Mouse (Mus musculus) midbrain, embryonic 14.5 days (tissue): ENCODE measurements around the gene Cryl1. TPM values are rescaled to one million over a fixed set of nuclear protein-coding genes. Genes with fewer than 3 reads are reported as not detected.

Experiments
- ATAC-seq: fragments of 200-750 bp; cut with Nextera tagmentation; 2 replicates; pipeline ENCODE4 v1.8.0; 2017; ENCODE audit warnings: moderate number of reproducible peaks, moderate library complexity; ENCODE audit not compliant: low FRiP score, low TSS enrichment
- DNase-seq: peaks from one replicate; pipeline ENCODE4 v3.0.0-alpha.2; 2015
- H3K27ac ChIP-seq: fragments of 300-500 bp; sonication (generic); replicated peaks from 2 replicates; pipeline ENCODE4 v1.5.1; 2014; ENCODE audit warnings: mild to moderate bottlenecking, low read depth, low read length, moderate library complexity
- H3K27me3 ChIP-seq: fragments of 300-500 bp; sonication (generic); 2 replicates; pipeline ENCODE4 v1.6.1; 2014; ENCODE audit warnings: low read length, control low read depth, mixed read lengths; ENCODE audit not compliant: control insufficient read depth, insufficient read depth
- H3K36me3 ChIP-seq: fragments of 300-500 bp; sonication (generic); 2 replicates; pipeline ENCODE4 v1.6.1; 2014; ENCODE audit warnings: low read length, control low read depth; ENCODE audit not compliant: control insufficient read depth, insufficient read depth
- H3K4me1 ChIP-seq: fragments of 300-500 bp; sonication (generic); 2 replicates; pipeline ENCODE4 v1.6.1; 2014; ENCODE audit warnings: mild to moderate bottlenecking, antibody characterized with exemption, low read length, control low read depth; ENCODE audit not compliant: control insufficient read depth, insufficient read depth
- H3K4me2 ChIP-seq: fragments of 300-500 bp; sonication (generic); 2 replicates; pipeline ENCODE4 v1.6.1; 2014; ENCODE audit warnings: mild to moderate bottlenecking, low read length, moderate library complexity
- H3K4me3 ChIP-seq: fragments of 300-500 bp; sonication (generic); replicated peaks from 2 replicates; pipeline ENCODE4 v1.5.1; 2014; ENCODE audit warnings: low read depth, low read length
- H3K9ac ChIP-seq: fragments of 300-500 bp; sonication (generic); replicated peaks from 2 replicates; pipeline ENCODE4 v1.6.1; 2014; ENCODE audit warnings: mild to moderate bottlenecking, low read length, moderate library complexity
- H3K9me3 ChIP-seq: fragments of 300-500 bp; sonication (generic); 2 replicates; pipeline ENCODE4 v1.6.1; 2016; ENCODE audit warnings: low read length, control low read depth, mixed read lengths; ENCODE audit not compliant: control insufficient read depth
- WGBS: fragments of 180-500 bp; shearing (Covaris S2); extraction: QIAGEN DNeasy Blood & Tissue Kit; methylation state at CpG from one replicate; pipeline ENCODE4 v1.1.7; 2014; 5-methylcytosine and 5-hydroxymethylcytosine counted together
- polyA plus RNA-seq: library from polyadenylated mRNA; unstranded; fragments of >200 nt; fragmentation: Nextera tagmentation; extraction: Ambion mirVana; gene quantifications from 2 replicates; pipeline ENCODE4 v1.2.1, GENCODE M21; 2014

Gene Cryl1
- polyA plus RNA-seq, 1 experiment from 2014 or later: 8.7 TPM

DNA sequence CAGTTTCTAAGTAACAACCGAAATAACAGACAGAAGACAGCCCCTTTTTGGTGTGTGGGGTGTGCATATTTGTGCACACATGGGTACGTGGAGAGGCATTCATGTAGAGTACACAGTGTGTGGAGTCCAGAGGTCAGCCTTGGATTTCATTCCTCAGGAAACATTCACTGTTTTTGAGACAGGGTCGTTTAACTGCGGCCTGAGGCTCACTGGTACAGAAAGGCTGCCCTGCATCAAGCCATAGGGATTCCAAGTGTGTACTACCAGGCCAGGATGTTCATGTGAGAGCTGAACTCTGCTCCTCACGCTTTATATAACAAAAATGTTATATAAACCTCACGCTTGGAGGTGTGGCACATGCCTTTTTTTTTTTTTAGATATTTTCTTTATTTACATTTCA lies 34.5 kb downstream of the Cryl1 start:
- Histone ChIP-seq H3K4me3 (no peak overlapping the region), H3K4me2 (no peak overlapping the region), H3K27ac (no peak overlapping the region), H3K9me3 (no peaks in the 10 kb centered on the region), H3K27me3 (no peaks in the 10 kb centered on the region), H3K4me1 (0 out of 2 replicates have a peak, but pooled peaks cover 4% of the 10 kb centered on the region), H3K9ac (no peak overlapping the region), H3K36me3 (no peaks in the 10 kb centered on the region)
- no peak for DNase-seq
- no peak for ATAC-seq
- WGBS: 86% methylated on average over 6 of the region's 6 CpGs

GRCm38 (mm10) chr14:57362726-57363660 lies 35.3 kb downstream of the Cryl1 start:
- no peaks in the 10 kb centered on the region for H3K9me3 ChIP-seq
- peak overlapping the region; percentile 45 for H3K4me2 ChIP-seq
- 2% methylated on average over 20 of the region's 31 CpGs for whole genome bisulfite sequencing
- H3K27ac ChIP-seq: no peak overlapping the region
- H3K4me3 ChIP-seq: no peak overlapping the region
- peak; percentile 91 for DNase-seq
- H3K36me3 ChIP-seq: no peaks in the 10 kb centered on the region
- no peaks in the 10 kb centered on the region for H3K27me3 ChIP-seq
- H3K9ac ChIP-seq: no peak overlapping the region
- 0 out of 2 replicates have a peak, but pooled peaks cover 4% of the 10 kb centered on the region for H3K4me1 ChIP-seq
- peak; percentile 64 for ATAC-seq

DNA sequence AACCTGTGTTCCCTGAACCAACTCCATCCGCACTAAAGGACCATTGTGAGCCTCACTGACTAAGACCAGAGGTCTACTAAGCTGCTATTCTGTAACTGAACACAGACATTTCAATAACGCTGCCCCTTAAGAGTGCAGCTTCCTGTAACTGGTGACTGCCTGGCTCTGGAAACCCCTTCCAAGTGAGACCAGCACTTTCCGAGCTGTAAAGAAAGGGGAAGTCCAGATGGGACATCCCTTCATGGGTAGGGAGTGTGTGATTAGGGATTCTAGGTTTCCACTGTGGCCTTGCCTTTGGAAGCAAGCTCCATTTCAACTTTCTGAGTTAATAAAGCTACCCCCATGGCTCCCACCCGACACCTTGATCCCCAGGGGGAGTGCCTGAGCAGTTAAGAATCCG lies 41.3 kb downstream of the Cryl1 start:
- Histone ChIP-seq H3K9me3 (no peaks in the 10 kb centered on the region), H3K36me3 (no peaks in the 10 kb centered on the region), H3K4me1 (no peaks in the 10 kb centered on the region), H3K27me3 (no peaks in the 10 kb centered on the region), H3K4me2 (no peak overlapping the region), H3K4me3 (no peak overlapping the region), H3K27ac (no peak overlapping the region), H3K9ac (no peak overlapping the region)
- DNase-seq (no peak), ATAC-seq (no peak)
- 73% methylated on average over 5 of the region's 5 CpGs for WGBS

- no peak overlapping the region for H3K9ac ChIP-seq
- 81% methylated on average over 7 of the region's 7 CpGs for WGBS
- no peaks in the 10 kb centered on the region for H3K4me1 ChIP-seq
- ATAC-seq: no peak
- no peaks in the 10 kb centered on the region for H3K27me3 ChIP-seq
- no peak overlapping the region for H3K27ac ChIP-seq
- H3K36me3 ChIP-seq: no peaks in the 10 kb centered on the region
- H3K4me2 ChIP-seq: no peak overlapping the region
- H3K4me3 ChIP-seq: no peak overlapping the region
- DNase-seq: no peak
- H3K9me3 ChIP-seq: no peaks in the 10 kb centered on the region
These were observed 46.7 kb downstream of the Cryl1 start for GRCm38 (mm10) chr14:57351521-57352235.

- Histone ChIP-seq H3K27me3 (no peaks in the 10 kb centered on the region), H3K4me3 (no peak overlapping the region), H3K9me3 (no peaks in the 10 kb centered on the region), H3K4me2 (no peak overlapping the region), H3K9ac (no peak overlapping the region), H3K27ac (no peak overlapping the region), H3K4me1 (no peaks in the 10 kb centered on the region), H3K36me3 (no peaks in the 10 kb centered on the region)
- DNase-seq (no peak), ATAC-seq (no peak)
- WGBS: 89% methylated on average over 10 of the region's 10 CpGs
These were observed 48.4 kb downstream of the Cryl1 start for GRCm38 (mm10) chr14:57349955-57350354.

- no peaks in the 10 kb centered on the region for H3K4me1 ChIP-seq
- no peak overlapping the region for H3K4me2 ChIP-seq
- H3K4me3 ChIP-seq: no peak overlapping the region
- no peaks in the 10 kb centered on the region for H3K9me3 ChIP-seq
- H3K27me3 ChIP-seq: no peaks in the 10 kb centered on the region
- 71% methylated on average over 4 of the region's 4 CpGs for WGBS
- no peak overlapping the region for H3K27ac ChIP-seq
- H3K36me3 ChIP-seq: no peaks in the 10 kb centered on the region
- no peak overlapping the region for H3K9ac ChIP-seq
- DNase-seq (no peak), ATAC-seq (no peak)
These were observed 50.2 kb downstream of the Cryl1 start for GRCm38 (mm10) chr14:57348155-57348554.

GRCm38 (mm10) chr14:57346135-57346534 lies 52.2 kb downstream of the Cryl1 start:
- no peaks in the 10 kb centered on the region for H3K9me3 ChIP-seq
- no peak for DNase-seq
- H3K9ac ChIP-seq: no peak overlapping the region
- H3K27me3 ChIP-seq: no peaks in the 10 kb centered on the region
- H3K27ac ChIP-seq: no peak overlapping the region
- WGBS: 88% methylated on average over 3 of the region's 3 CpGs
- H3K4me3 ChIP-seq: no peak overlapping the region
- no peaks in the 10 kb centered on the region for H3K36me3 ChIP-seq
- ATAC-seq: no peak
- 0 out of 2 replicates have a peak, but pooled peaks cover 2% of the 10 kb centered on the region for H3K4me1 ChIP-seq
- no peak overlapping the region for H3K4me2 ChIP-seq

DNA sequence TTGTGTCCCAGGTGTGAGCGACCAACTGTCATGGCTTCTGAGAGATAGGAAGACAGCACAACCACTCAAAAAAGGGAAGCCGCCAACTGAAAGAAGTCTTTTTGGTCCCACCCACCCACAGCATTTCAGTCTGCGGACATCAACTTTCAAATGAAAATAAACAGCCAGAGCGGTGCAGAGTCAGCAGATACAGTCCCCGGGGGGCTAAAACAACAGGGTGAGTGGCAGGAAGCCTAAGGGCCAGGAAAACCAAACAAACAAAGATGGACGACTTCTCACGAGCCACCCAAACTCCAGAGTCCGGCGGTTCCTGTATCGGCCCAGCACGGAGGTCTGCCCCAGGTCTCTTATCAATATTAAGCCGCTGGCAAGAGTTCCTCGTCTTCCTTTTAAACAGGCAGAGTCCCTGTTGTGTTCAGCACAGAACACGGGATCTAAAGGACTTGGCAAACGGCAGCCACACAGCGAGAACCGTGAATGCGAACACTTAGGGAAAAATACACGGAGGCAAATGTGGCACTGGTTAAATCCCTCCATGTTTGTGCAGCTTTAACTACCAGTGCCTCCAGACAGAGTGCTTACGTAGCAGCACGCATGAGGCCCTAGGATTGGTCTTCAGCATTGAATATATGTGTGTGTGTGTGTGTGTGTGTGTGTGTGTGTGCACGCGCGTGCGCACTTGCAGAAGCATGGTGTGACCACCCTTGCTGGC lies 53.4 kb downstream of the Cryl1 start:
- no peak overlapping the region for H3K4me2 ChIP-seq
- 85% methylated on average over 25 of the region's 25 CpGs for WGBS
- H3K4me3 ChIP-seq: no peak overlapping the region
- H3K36me3 ChIP-seq: no peaks in the 10 kb centered on the region
- DNase-seq (no peak), ATAC-seq (no peak)
- no peak overlapping the region for H3K27ac ChIP-seq
- no peaks in the 10 kb centered on the region for H3K9me3 ChIP-seq
- no peaks in the 10 kb centered on the region for H3K27me3 ChIP-seq
- 0 out of 2 replicates have a peak, but pooled peaks cover 2% of the 10 kb centered on the region for H3K4me1 ChIP-seq
- no peak overlapping the region for H3K9ac ChIP-seq
